Mouse (Mus musculus): ENCODE measurements around the gene Ano5. TPM values are rescaled to one million over a fixed set of nuclear protein-coding genes. Genes with fewer than 3 reads are reported as not detected.

Gene Ano5
- polyA plus RNA-seq, 1 experiment from 2014 or later, result 1.1 TPM

DNA sequence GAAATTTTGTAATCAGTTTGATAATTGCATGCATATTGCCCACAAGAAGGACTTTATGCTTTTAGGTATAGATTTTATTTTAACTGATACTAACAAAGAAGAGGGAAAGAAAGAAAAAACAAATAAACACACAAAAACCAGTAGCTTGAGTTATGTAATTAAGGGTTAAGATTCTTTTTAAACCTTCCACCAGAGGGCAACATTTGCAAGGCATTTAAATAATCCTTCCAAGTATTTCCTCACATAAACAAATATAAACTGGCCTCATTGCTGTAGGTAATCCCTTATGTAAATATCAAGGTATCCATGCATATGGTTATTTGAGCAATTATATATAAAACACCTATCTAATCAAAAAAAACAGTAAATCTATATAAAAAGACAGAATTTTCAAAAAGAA, 107.1 kb downstream of the Ano5 start:
- H3K4me2 ChIP-seq (ENCODE audit: low read length), result no peak overlapping the region
- no peaks in the 10 kb centered on the region for H3K4me1 ChIP-seq (ENCODE audit: control insufficient read depth, insufficient read depth, low read depth, low read length)
- ATAC-seq, result no peak
- no peak overlapping the region for H3K4me3 ChIP-seq (ENCODE audit: low read length)
- no peak overlapping the region for H3K9ac ChIP-seq (ENCODE audit: low read depth, low read length)
- H3K27ac ChIP-seq (ENCODE audit: low read depth, low read length), result no peak overlapping the region
- no peaks in the 10 kb centered on the region; the same call in 1 of the 2 replicates for H3K27me3 ChIP-seq (replicated peaks; ENCODE audit: control insufficient read depth, insufficient read depth, low read length)
- H3K9me3 ChIP-seq (ENCODE audit: control insufficient read depth, low read length), result no peaks in the 10 kb centered on the region
- no peaks in the 10 kb centered on the region for H3K36me3 ChIP-seq (ENCODE audit: control insufficient read depth, insufficient read depth, low read length)

DNA sequence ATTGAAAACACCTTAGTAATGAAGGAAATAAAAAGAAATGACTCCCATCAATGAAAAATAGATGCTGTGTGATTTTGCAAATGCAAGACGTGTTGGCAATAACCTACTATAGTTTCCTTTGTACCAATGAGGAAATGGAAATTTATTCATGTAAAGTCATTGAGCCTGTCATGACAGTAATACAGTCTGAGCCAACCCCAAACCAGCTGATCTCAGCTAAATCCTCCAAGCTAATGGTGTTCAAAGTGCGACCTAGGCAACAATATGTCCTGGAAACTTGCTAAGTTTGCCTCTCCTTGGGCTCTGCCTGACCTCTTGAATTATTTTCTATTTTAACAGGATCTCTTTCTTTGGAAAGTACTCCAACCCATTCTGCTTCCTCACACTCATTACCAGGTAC, 107.6 kb downstream of the Ano5 start:
- Histone ChIP-seq H3K9ac (ENCODE audit: low read depth, low read length) (no peak overlapping the region), H3K4me3 (ENCODE audit: low read length) (no peak overlapping the region), H3K4me2 (ENCODE audit: low read length) (no peak overlapping the region), H3K4me1 (ENCODE audit: control insufficient read depth, insufficient read depth, low read depth, low read length) (no peaks in the 10 kb centered on the region), H3K9me3 (ENCODE audit: control insufficient read depth, low read length) (no peaks in the 10 kb centered on the region), H3K27ac (ENCODE audit: low read depth, low read length) (no peak overlapping the region), H3K36me3 (ENCODE audit: control insufficient read depth, insufficient read depth, low read length) (no peaks in the 10 kb centered on the region), H3K27me3 (replicated peaks; ENCODE audit: control insufficient read depth, insufficient read depth, low read length) (no peaks in the 10 kb centered on the region; the same call in 1 of the 2 replicates)
- no peak for ATAC-seq
- 25% methylated on average over 2 of the region's 2 CpGs for WGBS

DNA sequence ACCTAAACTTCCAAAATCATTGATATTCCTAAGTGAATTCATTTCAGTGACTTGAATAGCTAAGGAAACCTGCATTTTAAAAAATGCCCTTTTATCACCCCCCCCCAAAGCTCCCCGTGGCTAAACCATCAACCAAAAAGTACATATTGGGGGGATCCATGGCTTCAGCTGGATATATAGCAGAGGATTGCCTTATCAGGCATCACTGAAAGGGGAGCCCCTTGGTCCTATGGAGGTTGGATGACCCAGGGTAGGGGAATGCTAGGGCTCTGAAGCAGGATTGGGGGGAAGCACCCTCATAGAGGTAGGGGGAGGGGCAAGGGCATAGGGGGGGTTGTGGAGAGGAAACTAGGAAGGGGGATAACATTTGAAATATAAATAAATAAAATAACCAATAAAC, 109.1 kb downstream of the Ano5 start:
- H3K36me3 ChIP-seq (ENCODE audit: control insufficient read depth, insufficient read depth, low read length), result no peaks in the 10 kb centered on the region
- H3K27me3 ChIP-seq (replicated peaks; ENCODE audit: control insufficient read depth, insufficient read depth, low read length), result no peaks in the 10 kb centered on the region; the same call in 1 of the 2 replicates
- H3K4me1 ChIP-seq (ENCODE audit: control insufficient read depth, insufficient read depth, low read depth, low read length), result no peaks in the 10 kb centered on the region
- no peak overlapping the region for H3K4me3 ChIP-seq (ENCODE audit: low read length)
- no peak overlapping the region; the same call in 1 of the 2 replicates for H3K27ac ChIP-seq (ENCODE audit: low read depth, low read length)
- 58% methylated on average over 1 of the region's 1 CpGs for WGBS
- no peaks in the 10 kb centered on the region for H3K9me3 ChIP-seq (ENCODE audit: control insufficient read depth, low read length)
- H3K4me2 ChIP-seq (ENCODE audit: low read length), result peak overlapping the region; percentile 21; the same call in 1 of the 2 replicates
- H3K9ac ChIP-seq (ENCODE audit: low read depth, low read length), result no peak overlapping the region
- no peak for ATAC-seq

DNA sequence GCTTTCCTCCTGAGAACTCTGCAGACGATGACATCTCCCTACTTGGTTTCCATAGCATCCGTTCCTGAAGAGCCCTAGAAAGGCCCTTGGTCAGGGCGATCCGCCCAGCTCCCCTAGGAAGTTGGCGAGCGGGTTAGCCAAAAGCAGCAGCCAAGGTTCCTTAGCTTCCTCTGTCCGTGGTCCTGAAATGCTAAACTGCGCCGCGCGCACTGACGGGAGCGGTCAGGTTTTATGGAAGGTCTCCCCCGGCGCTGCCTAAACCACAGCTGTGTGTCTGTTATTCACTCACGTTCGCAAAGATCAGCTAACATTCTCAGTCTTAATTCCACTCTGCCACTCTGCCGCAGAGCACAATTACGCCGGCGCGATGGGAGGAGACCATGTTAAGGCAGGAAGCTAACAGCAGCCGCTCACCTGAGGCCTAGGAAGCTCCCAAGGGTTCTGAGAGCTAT, 110.9 kb downstream of the Ano5 start, which contains the start of gene Slc17a6:
Gene Slc17a6 (plus strand): TSS at position 313 of the 452 bp plus-strand sequence.
- no peaks in the 10 kb centered on the region for H3K4me1 ChIP-seq (ENCODE audit: control insufficient read depth, insufficient read depth, low read depth, low read length)
- peak within 1 kb of the TSS; percentile 44 for H3K4me3 ChIP-seq (ENCODE audit: low read length)
- peak within 1 kb of the TSS; percentile 37 for H3K4me2 ChIP-seq (ENCODE audit: low read length)
- no peaks in the 10 kb centered on the region for H3K36me3 ChIP-seq (ENCODE audit: control insufficient read depth, insufficient read depth, low read length)
- no peaks in the 10 kb centered on the region; the same call in 1 of the 2 replicates for H3K27me3 ChIP-seq (replicated peaks; ENCODE audit: control insufficient read depth, insufficient read depth, low read length)
- ATAC-seq, result peak; percentile 81
- H3K9me3 ChIP-seq (ENCODE audit: control insufficient read depth, low read length), result no peaks in the 10 kb centered on the region
- under 1% methylated on average over 23 of the region's 23 CpGs for WGBS
- peak within 1 kb of the TSS; percentile 61 for H3K9ac ChIP-seq (ENCODE audit: low read depth, low read length)
- peak within 1 kb of the TSS; percentile 91 for H3K27ac ChIP-seq (ENCODE audit: low read depth, low read length)

DNA sequence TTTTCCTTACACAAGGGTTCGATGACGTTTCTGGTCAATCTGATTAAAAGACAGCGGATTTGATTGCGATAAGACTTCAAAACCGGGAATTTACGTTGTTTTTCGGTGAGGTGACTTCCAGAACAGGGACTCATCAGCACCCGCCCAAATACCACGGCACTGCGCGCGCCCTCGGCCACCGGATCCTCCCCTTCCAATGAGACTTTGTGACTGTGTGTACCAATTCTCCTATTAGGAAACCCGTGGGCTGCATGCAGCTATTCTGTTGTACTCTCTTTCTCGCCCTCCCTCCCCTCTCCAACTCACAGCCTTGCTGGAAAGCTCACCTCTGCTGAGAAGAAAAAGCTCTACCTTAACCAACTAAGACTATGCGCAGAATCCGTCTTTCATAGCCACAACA, 111.4 kb downstream of the Ano5 start:
- Histone ChIP-seq H3K4me3 (ENCODE audit: low read length) (peak overlapping the region; percentile 44), H3K9me3 (ENCODE audit: control insufficient read depth, low read length) (no peaks in the 10 kb centered on the region), H3K4me1 (ENCODE audit: control insufficient read depth, insufficient read depth, low read depth, low read length) (no peaks in the 10 kb centered on the region; the same call in 1 of the 2 replicates), H3K27me3 (replicated peaks; ENCODE audit: control insufficient read depth, insufficient read depth, low read length) (no peaks in the 10 kb centered on the region; the same call in 1 of the 2 replicates), H3K36me3 (ENCODE audit: control insufficient read depth, insufficient read depth, low read length) (no peaks in the 10 kb centered on the region), H3K9ac (ENCODE audit: low read depth, low read length) (peak overlapping the region; percentile 61), H3K27ac (ENCODE audit: low read depth, low read length) (peak overlapping the region; percentile 91), H3K4me2 (ENCODE audit: low read length) (peak overlapping the region; percentile 37)
- whole genome bisulfite sequencing, result 1% methylated on average over 18 of the region's 18 CpGs
- peak; percentile 43; the same call in 1 of the 2 replicates for ATAC-seq

DNA sequence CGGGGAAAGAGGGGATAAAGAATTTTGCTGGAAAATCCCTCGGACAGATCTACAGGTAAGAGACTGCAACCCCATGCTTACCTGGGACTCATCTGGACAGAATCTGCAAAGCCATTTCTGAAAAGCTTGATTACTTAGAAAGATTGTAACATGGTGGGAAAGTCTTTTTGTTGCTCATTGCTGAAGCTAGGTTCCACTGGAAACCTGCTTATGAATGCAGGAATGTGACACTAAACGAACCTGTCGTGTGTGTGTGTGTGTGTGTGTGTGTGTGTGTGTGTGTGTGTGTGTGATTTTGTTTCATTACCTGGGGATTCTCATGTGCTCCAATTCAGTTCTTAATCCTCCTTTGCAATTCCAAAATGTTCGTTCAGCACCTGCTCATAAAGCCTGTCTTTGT, 111.8 kb downstream of the Ano5 start:
- H3K4me2 ChIP-seq (ENCODE audit: low read length), result no peak overlapping the region
- peak overlapping the region; percentile 61 for H3K9ac ChIP-seq (ENCODE audit: low read depth, low read length)
- H3K27me3 ChIP-seq (replicated peaks; ENCODE audit: control insufficient read depth, insufficient read depth, low read length), result peaks cover 1% of the 10 kb centered on the region
- H3K4me1 ChIP-seq (ENCODE audit: control insufficient read depth, insufficient read depth, low read depth, low read length), result no peaks in the 10 kb centered on the region; the same call in 1 of the 2 replicates
- H3K9me3 ChIP-seq (ENCODE audit: control insufficient read depth, low read length), result no peaks in the 10 kb centered on the region
- ATAC-seq, result no peak
- peak overlapping the region; percentile 91 for H3K27ac ChIP-seq (ENCODE audit: low read depth, low read length)
- WGBS, result 2% methylated on average over 5 of the region's 5 CpGs
- no peaks in the 10 kb centered on the region for H3K36me3 ChIP-seq (ENCODE audit: control insufficient read depth, insufficient read depth, low read length)
- H3K4me3 ChIP-seq (ENCODE audit: low read length), result peak overlapping the region; percentile 44

DNA sequence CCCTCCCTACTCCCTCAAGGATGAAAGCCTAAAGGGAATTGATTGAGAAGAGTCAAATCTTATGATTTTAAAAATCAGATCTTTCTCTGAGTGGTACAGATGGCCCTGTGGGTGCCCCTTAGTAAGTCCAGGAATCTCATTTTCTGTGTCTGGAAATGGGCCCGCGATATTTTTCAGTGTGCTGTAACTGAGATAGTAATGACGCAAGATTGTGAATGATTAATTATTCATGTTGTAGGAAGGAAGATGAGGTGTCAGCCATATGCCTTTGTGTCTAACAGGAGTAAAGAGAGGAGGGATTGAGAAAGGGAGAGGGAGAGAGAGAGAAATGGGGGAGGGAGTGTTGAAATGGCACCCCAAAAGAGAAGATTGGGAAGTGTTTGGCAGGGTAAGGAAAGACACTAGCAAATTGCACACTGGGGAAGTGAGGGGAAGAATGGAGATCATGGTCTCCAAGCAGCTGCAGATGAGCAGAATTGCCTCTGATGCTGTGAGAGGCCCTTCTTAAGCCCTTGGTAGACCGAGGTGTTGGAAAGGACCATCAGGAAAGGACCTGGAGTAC, 113.6 kb downstream of the Ano5 start:
- 3% methylated on average over 4 of the region's 4 CpGs for WGBS
- Histone ChIP-seq H3K27ac (ENCODE audit: low read depth, low read length) (peak overlapping the region; percentile 86), H3K36me3 (ENCODE audit: control insufficient read depth, insufficient read depth, low read length) (no peaks in the 10 kb centered on the region), H3K9me3 (ENCODE audit: control insufficient read depth, low read length) (no peaks in the 10 kb centered on the region), H3K27me3 (replicated peaks; ENCODE audit: control insufficient read depth, insufficient read depth, low read length) (peaks cover 7% of the 10 kb centered on the region), H3K4me3 (ENCODE audit: low read length) (peak overlapping the region; percentile 44), H3K9ac (ENCODE audit: low read depth, low read length) (peak overlapping the region; percentile 59), H3K4me2 (ENCODE audit: low read length) (peak overlapping the region; percentile 59), H3K4me1 (ENCODE audit: control insufficient read depth, insufficient read depth, low read depth, low read length) (no peaks in the 10 kb centered on the region; the same call in 1 of the 2 replicates)
- peak; percentile 22; the same call in 1 of the 2 replicates for ATAC-seq

DNA sequence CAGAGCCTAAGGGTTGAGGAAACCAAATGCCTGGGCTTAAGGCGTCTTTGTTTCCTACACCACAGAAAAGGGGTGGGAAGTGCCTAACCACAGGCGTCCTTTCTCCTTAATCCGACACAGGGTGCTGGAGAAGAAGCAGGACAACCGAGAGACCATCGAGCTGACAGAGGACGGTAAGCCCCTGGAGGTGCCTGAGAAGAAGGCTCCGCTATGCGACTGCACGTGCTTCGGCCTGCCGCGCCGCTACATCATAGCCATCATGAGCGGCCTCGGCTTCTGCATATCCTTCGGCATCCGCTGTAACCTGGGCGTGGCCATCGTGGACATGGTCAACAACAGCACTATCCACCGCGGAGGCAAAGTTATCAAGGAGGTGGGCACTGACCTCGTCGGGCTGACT, 114.3 kb downstream of the Ano5 start:
- Histone ChIP-seq H3K4me1 (ENCODE audit: control insufficient read depth, insufficient read depth, low read depth, low read length) (no peaks in the 10 kb centered on the region; the same call in 1 of the 2 replicates), H3K9ac (ENCODE audit: low read depth, low read length) (peak overlapping the region; percentile 59), H3K27ac (ENCODE audit: low read depth, low read length) (peak overlapping the region; percentile 86), H3K4me3 (ENCODE audit: low read length) (peak overlapping the region; percentile 44), H3K36me3 (ENCODE audit: control insufficient read depth, insufficient read depth, low read length) (no peaks in the 10 kb centered on the region), H3K27me3 (replicated peaks; ENCODE audit: control insufficient read depth, insufficient read depth, low read length) (peaks cover 7% of the 10 kb centered on the region), H3K4me2 (ENCODE audit: low read length) (peak overlapping the region; percentile 59), H3K9me3 (ENCODE audit: control insufficient read depth, low read length) (no peaks in the 10 kb centered on the region)
- no peak for ATAC-seq
- under 1% methylated on average over 23 of the region's 23 CpGs for WGBS

DNA sequence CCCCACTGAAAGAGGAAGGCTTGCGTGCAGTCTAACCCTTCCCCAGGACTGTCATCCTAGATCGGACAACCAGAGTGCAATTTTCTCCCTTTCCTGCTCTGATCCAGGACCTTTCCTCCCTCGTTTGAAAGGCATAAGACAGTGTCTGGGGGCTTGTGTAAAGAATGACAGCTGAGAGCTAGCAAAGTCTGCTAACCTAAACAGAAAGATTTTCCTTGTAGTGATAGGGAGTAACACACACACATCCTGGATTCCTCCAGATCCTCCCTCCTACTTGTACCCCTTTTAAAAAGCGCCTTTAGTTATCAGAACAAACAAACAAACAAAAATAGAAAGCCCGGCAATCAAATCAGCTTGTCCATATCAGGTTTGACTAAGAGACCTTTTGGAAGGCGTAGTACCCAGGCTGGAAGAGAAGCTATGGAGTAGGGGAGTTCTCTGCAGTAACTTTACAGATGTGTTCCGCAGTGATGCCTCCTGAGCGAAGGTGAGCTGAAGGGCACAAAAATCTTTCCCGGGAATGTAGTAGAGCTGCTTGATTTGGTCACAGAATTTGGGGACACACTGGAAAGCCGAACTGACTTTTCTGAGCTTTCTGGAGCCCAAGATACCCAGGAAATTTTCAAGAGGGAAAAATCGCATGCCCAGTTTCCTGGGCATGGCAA, 114.9 kb downstream of the Ano5 start:
- Histone ChIP-seq H3K9ac (ENCODE audit: low read depth, low read length) (peak overlapping the region; percentile 59), H3K4me3 (ENCODE audit: low read length) (peak overlapping the region; percentile 44), H3K9me3 (ENCODE audit: control insufficient read depth, low read length) (no peaks in the 10 kb centered on the region), H3K4me2 (ENCODE audit: low read length) (peak overlapping the region; percentile 59), H3K27ac (ENCODE audit: low read depth, low read length) (peak overlapping the region; percentile 86), H3K27me3 (replicated peaks; ENCODE audit: control insufficient read depth, insufficient read depth, low read length) (peaks cover 7% of the 10 kb centered on the region), H3K36me3 (ENCODE audit: control insufficient read depth, insufficient read depth, low read length) (no peaks in the 10 kb centered on the region), H3K4me1 (ENCODE audit: control insufficient read depth, insufficient read depth, low read depth, low read length) (no peaks in the 10 kb centered on the region; the same call in 1 of the 2 replicates)
- WGBS, result 1% methylated on average over 11 of the region's 11 CpGs
- ATAC-seq, result no peak
